Mouse (Mus musculus): ENCODE measurements around the gene Cd200. TPM values are rescaled to one million over a fixed set of nuclear protein-coding genes. Genes with fewer than 3 reads are reported as not detected.

The Cd200 gene
- polyA plus RNA-seq, 1 experiment from 2014 or later: 28.7 TPM

- H3K9ac ChIP-seq: no peak overlapping the region
- ATAC-seq (replicated peaks; ENCODE audit: insufficient number of reproducible peaks, insufficient read depth, low FRiP score, low read depth): peak; percentile 29; the same call in 1 of the 2 replicates
Observed at GRCm38 (mm10) chr16:45334376-45334765, 74.5 kb downstream of the Cd200 start.

GRCm38 (mm10) chr16:45333678-45334375 is 75.0 kb downstream of the Cd200 start:
- ATAC-seq (replicated peaks; ENCODE audit: insufficient number of reproducible peaks, insufficient read depth, low FRiP score, low read depth): no peak
- H3K36me3 ChIP-seq: no peaks in the 10 kb centered on the region
- H3K9ac ChIP-seq: no peak overlapping the region
- H3K4me2 ChIP-seq: no peak overlapping the region
- H3K4me1 ChIP-seq (replicated peaks): peaks cover 5% of the 10 kb centered on the region; the same call in 1 of the 2 replicates
- WGBS: 79% methylated on average over 8 of the region's 8 CpGs
- H3K9me3 ChIP-seq (replicated peaks): no peaks in the 10 kb centered on the region
- no peak overlapping the region for H3K4me3 ChIP-seq
- no peaks in the 10 kb centered on the region for H3K27me3 ChIP-seq
- no peak overlapping the region for H3K27ac ChIP-seq

More at GRCm38 (mm10) chr16:45334376-45334765, 74.5 kb downstream of the Cd200 start:
- H3K4me1 ChIP-seq (replicated peaks): peaks cover 5% of the 10 kb centered on the region; the same call in 1 of the 2 replicates
- no peaks in the 10 kb centered on the region for H3K9me3 ChIP-seq (replicated peaks)
- WGBS: 83% methylated on average over 2 of the region's 2 CpGs
- H3K36me3 ChIP-seq: no peaks in the 10 kb centered on the region
- no peak overlapping the region for H3K4me2 ChIP-seq
- H3K4me3 ChIP-seq: no peak overlapping the region
- no peak overlapping the region for H3K27ac ChIP-seq
- no peaks in the 10 kb centered on the region for H3K27me3 ChIP-seq

- no peak overlapping the region for H3K4me2 ChIP-seq
- no peaks in the 10 kb centered on the region for H3K9me3 ChIP-seq (replicated peaks)
- H3K4me3 ChIP-seq: no peak overlapping the region
- no peak for ATAC-seq (replicated peaks; ENCODE audit: insufficient number of reproducible peaks, insufficient read depth, low FRiP score, low read depth)
- no peak overlapping the region for H3K27ac ChIP-seq
- WGBS: 74% methylated on average over 8 of the region's 8 CpGs
- H3K9ac ChIP-seq: no peak overlapping the region
- H3K4me1 ChIP-seq (replicated peaks): peaks cover 5% of the 10 kb centered on the region; the same call in 1 of the 2 replicates
- no peaks in the 10 kb centered on the region for H3K36me3 ChIP-seq
- H3K27me3 ChIP-seq: no peaks in the 10 kb centered on the region
Observed at GRCm38 (mm10) chr16:45332591-45332990, 76.3 kb downstream of the Cd200 start.

Other genes with a start within 250 kb of the Cd200 start
- 0.22 TPM in 1 of 2 replicates, not detected in the other for gene Btla, start 184.7 kb downstream of the Cd200 start, polyA plus RNA-seq (2015; fragmentation: Nextera tagmentation; extraction: Ambion mirVana)
- not detected in 2 replicates for gene Gm609, start 83.9 kb upstream of the Cd200 start, polyA plus RNA-seq (2015; fragmentation: Nextera tagmentation; extraction: Ambion mirVana)
- gene Gm17783, start 123.0 kb upstream of the Cd200 start, polyA plus RNA-seq (2015; fragmentation: Nextera tagmentation; extraction: Ambion mirVana): not detected in 2 replicates
- gene Slc9c1, start 126.3 kb upstream of the Cd200 start, polyA plus RNA-seq (2015; fragmentation: Nextera tagmentation; extraction: Ambion mirVana): not detected in 2 replicates
- 0.35 and 0.43 TPM in 2 replicates for gene Gcsam, start 201.3 kb upstream of the Cd200 start, polyA plus RNA-seq (2015; fragmentation: Nextera tagmentation; extraction: Ambion mirVana)
- 0.16 TPM in 1 of 2 replicates, not detected in the other for gene BC016579, start 245.0 kb upstream of the Cd200 start, polyA plus RNA-seq (2015; fragmentation: Nextera tagmentation; extraction: Ambion mirVana)

All from heart, embryonic 15.5 days (tissue).